Mouse (Mus musculus) kidney, embryonic 14.5 days (tissue): ENCODE data around the gene Dab1. TPM values are rescaled to one million over a fixed set of nuclear protein-coding genes. Genes with fewer than 3 reads are reported as not detected.

ENCODE experiments used
- ATAC-seq: fragments of 200-750 bp; cut with Nextera tagmentation; 2 replicates; pipeline ENCODE4 v1.8.0; 2017; ENCODE audit warnings: moderate number of reproducible peaks, mild to moderate bottlenecking, moderate TSS enrichment, moderate library complexity; ENCODE audit not compliant: low FRiP score, low TSS enrichment
- H3K27ac ChIP-seq: fragments of 300-500 bp; sonication (generic); 2 replicates; pipeline ENCODE4 v1.5.1; 2014; ENCODE audit warnings: low read depth, mild to moderate bottlenecking, low read length, moderate library complexity, mixed read lengths
- H3K27me3 ChIP-seq: fragments of 300-500 bp; sonication (generic); 2 replicates; pipeline ENCODE4 v1.6.1; 2014; ENCODE audit warnings: mild to moderate bottlenecking, low read length; ENCODE audit not compliant: control insufficient read depth, insufficient read depth
- H3K36me3 ChIP-seq: fragments of 300-500 bp; sonication (generic); 2 replicates; pipeline ENCODE4 v1.6.1; 2014; ENCODE audit warnings: low read length, mixed read lengths; ENCODE audit not compliant: control insufficient read depth, insufficient read depth
- H3K4me1 ChIP-seq: fragments of 300-500 bp; sonication (generic); 2 replicates; pipeline ENCODE4 v1.6.1; 2014; ENCODE audit warnings: low read length, mixed read lengths; ENCODE audit not compliant: control insufficient read depth, insufficient read depth
- H3K4me2 ChIP-seq: fragments of 300-500 bp; sonication (generic); replicated peaks from 2 replicates; pipeline ENCODE4 v1.6.1; 2014; ENCODE audit warnings: low read depth, mild to moderate bottlenecking, low read length
- H3K4me3 ChIP-seq: fragments of 300-500 bp; sonication (generic); 2 replicates; pipeline ENCODE4 v1.5.1; 2014; ENCODE audit warnings: mild to moderate bottlenecking, low read length
- H3K9ac ChIP-seq: fragments of 300-500 bp; sonication (generic); 2 replicates; pipeline ENCODE4 v1.6.1; 2014; ENCODE audit warnings: low read depth, mild to moderate bottlenecking, low read length, moderate library complexity
- H3K9me3 ChIP-seq: fragments of 300-500 bp; sonication (generic); 2 replicates; pipeline ENCODE4 v1.6.1; 2016; ENCODE audit warnings: low read length; ENCODE audit not compliant: control insufficient read depth
- WGBS: fragments of 180-500 bp; shearing (Covaris S2); extraction: QIAGEN DNeasy Blood & Tissue Kit; methylation state at CpG from one replicate; pipeline ENCODE4 v1.1.7; 2014; 5-methylcytosine and 5-hydroxymethylcytosine counted together
- polyA plus RNA-seq: library from polyadenylated mRNA; unstranded; fragments of >200 nt; fragmentation: Nextera tagmentation; extraction: Ambion mirVana; gene quantifications from 2 replicates; pipeline ENCODE4 v1.2.1, GENCODE M21; 2014

Dab1 gene
- polyA plus RNA-seq, 1 experiment from 2014 or later = 17.9 TPM

DNA sequence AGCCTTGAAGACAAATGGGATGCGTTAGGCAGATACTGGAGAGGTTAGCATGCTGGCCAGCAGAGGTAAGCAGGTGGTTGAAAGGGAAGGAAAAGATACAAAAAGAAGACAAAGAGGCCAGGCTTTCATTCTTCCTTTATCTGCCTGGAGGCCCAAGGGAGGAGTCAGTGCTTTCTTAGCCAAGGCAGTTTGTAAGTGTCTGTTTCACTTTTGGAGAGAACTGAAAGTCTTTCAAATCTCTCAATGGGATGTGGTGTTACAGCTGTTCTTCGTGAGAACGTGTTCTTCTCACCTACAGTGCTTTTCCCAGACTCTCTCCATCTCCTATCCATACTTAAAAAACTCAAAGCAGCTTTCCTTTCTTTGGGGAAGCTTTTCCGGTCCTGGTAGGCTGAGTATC lies 94.8 kb downstream of the Dab1 start:
- ATAC-seq = no peak
- H3K27me3 ChIP-seq = no peaks in the 10 kb centered on the region
- no peak overlapping the region for H3K9ac ChIP-seq
- WGBS = 88% methylated on average over 4 of the region's 4 CpGs
- H3K27ac ChIP-seq = no peak overlapping the region
- H3K4me1 ChIP-seq = no peaks in the 10 kb centered on the region
- H3K4me2 ChIP-seq = no peak overlapping the region
- H3K36me3 ChIP-seq = no peaks in the 10 kb centered on the region
- no peak overlapping the region for H3K4me3 ChIP-seq
- no peaks in the 10 kb centered on the region for H3K9me3 ChIP-seq

DNA sequence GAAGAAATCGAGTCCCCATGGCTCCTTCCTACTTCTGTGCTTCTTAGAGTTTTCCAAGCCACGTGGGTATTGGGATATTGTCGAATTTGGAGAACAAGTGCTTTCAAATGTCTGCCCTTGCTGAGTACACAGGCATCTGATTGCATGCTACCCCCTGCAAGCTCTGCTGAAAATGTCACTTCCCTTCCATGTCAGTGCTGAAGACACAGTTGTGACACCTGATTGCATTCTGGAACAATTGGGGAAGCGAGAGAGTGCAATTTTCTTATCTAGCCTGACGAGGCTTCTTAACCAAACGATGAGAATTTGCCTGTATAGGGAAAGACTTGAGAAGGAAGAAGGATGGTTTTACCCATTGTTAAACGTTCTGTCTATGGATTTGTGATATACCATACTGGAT lies 95.8 kb downstream of the Dab1 start:
- no peak overlapping the region for H3K27ac ChIP-seq
- 85% methylated on average over 7 of the region's 7 CpGs for WGBS
- H3K36me3 ChIP-seq = no peaks in the 10 kb centered on the region
- no peaks in the 10 kb centered on the region for H3K9me3 ChIP-seq
- no peak for ATAC-seq
- no peak overlapping the region for H3K4me3 ChIP-seq
- H3K27me3 ChIP-seq = no peaks in the 10 kb centered on the region
- no peak overlapping the region for H3K4me2 ChIP-seq
- H3K4me1 ChIP-seq = no peaks in the 10 kb centered on the region
- no peak overlapping the region for H3K9ac ChIP-seq

DNA sequence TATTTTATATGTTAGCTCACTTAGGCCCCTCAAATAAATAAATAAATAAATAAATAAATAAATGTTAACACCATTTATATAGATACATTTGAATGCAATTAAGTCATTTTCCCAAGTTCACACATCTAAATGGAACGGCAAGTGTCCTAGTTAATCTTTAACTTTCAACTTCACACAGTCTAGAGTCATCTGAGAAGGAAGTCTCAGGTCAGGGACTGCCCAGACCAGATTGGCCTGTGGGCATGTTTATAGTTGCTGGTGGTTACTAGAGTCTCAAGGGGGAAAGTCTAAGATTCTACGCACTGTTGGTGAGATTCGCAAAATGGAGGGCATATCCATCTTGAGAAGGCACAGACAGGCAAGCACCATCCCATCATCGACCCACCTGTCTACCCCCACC lies 96.4 kb downstream of the Dab1 start:
- no peak overlapping the region for H3K4me3 ChIP-seq
- no peak overlapping the region for H3K4me2 ChIP-seq
- 77% methylated on average over 4 of the region's 4 CpGs for WGBS
- H3K27ac ChIP-seq = no peak overlapping the region
- no peaks in the 10 kb centered on the region for H3K36me3 ChIP-seq
- H3K9ac ChIP-seq = no peak overlapping the region
- H3K27me3 ChIP-seq = no peaks in the 10 kb centered on the region
- H3K4me1 ChIP-seq = no peaks in the 10 kb centered on the region
- ATAC-seq = no peak
- H3K9me3 ChIP-seq = no peaks in the 10 kb centered on the region

DNA sequence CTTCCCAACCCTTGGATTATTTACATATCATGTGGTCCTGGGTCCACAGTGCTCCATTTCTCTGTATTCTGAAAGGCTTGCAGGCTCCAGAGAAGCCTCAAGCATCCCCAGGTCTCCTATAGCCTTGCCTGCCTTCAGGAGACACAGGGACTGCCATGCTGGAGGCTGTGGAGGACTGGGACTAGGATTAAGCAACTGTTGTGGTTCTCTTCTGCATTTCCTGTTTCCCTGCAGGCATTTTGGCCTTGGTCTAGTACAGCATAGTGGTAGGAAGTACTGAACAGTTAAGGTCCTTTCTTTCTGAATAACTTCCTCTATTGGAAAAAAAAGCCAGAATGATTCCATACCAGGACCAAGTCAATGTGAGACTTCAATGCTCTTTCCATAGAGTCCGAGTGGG lies 103.6 kb downstream of the Dab1 start:
- no peaks in the 10 kb centered on the region for H3K4me1 ChIP-seq
- WGBS = 93% methylated on average over 1 of the region's 1 CpGs
- H3K9ac ChIP-seq = no peak overlapping the region
- no peak overlapping the region for H3K27ac ChIP-seq
- no peaks in the 10 kb centered on the region for H3K36me3 ChIP-seq
- no peaks in the 10 kb centered on the region for H3K9me3 ChIP-seq
- no peak for ATAC-seq
- no peak overlapping the region for H3K4me3 ChIP-seq
- H3K4me2 ChIP-seq = no peak overlapping the region
- H3K27me3 ChIP-seq = no peaks in the 10 kb centered on the region

DNA sequence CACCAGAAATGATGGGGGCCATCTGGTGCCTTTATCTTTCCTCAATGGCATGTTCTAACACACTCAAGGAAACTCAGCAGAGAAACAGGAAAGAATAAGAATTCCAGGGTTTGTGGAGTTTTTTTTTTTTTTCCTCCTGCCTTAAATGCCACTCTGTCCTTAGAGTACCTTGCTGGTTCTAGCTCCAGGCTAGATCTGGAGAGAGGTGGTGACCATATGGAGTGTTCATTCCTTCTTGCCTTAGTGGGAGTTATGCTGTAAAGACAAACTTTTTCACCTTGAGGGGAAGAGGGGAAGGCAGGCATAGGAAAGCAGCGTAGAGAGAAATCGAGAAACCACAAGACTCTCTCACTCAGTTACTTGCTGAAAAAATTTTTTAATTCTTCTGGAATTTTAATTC lies 107.3 kb downstream of the Dab1 start:
- no peak overlapping the region for H3K27ac ChIP-seq
- no peak overlapping the region for H3K9ac ChIP-seq
- 97% methylated on average over 2 of the region's 2 CpGs for WGBS
- no peak overlapping the region for H3K4me3 ChIP-seq
- H3K4me2 ChIP-seq = no peak overlapping the region
- H3K4me1 ChIP-seq = no peaks in the 10 kb centered on the region
- H3K9me3 ChIP-seq = no peaks in the 10 kb centered on the region
- no peaks in the 10 kb centered on the region for H3K36me3 ChIP-seq
- H3K27me3 ChIP-seq = no peaks in the 10 kb centered on the region
- no peak for ATAC-seq

DNA sequence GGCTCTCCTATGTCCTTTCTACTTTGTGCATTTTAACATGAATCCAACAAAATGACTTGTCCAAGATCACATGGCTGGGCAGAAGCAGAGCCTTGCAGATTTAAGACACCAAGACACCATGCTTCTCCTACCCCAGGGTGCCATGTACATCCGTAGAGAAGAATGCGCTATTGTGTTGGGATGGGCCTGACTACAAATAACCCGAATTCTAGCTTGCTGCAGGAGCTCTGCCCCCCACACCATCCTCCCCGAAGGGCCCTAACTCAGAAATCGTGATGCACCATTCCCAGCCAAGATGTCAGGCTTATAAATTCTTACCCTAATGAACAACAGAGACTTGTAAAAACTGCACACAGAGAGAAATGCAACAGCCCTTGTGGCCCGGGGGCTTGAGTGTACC lies 118.0 kb downstream of the Dab1 start:
- no peaks in the 10 kb centered on the region for H3K4me1 ChIP-seq
- 54% methylated on average over 6 of the region's 6 CpGs for WGBS
- H3K4me3 ChIP-seq = no peak overlapping the region
- H3K36me3 ChIP-seq = no peaks in the 10 kb centered on the region
- no peak overlapping the region for H3K9ac ChIP-seq
- no peak overlapping the region for H3K27ac ChIP-seq
- no peaks in the 10 kb centered on the region for H3K27me3 ChIP-seq
- H3K4me2 ChIP-seq = no peak overlapping the region
- ATAC-seq = no peak
- H3K9me3 ChIP-seq = no peaks in the 10 kb centered on the region

DNA sequence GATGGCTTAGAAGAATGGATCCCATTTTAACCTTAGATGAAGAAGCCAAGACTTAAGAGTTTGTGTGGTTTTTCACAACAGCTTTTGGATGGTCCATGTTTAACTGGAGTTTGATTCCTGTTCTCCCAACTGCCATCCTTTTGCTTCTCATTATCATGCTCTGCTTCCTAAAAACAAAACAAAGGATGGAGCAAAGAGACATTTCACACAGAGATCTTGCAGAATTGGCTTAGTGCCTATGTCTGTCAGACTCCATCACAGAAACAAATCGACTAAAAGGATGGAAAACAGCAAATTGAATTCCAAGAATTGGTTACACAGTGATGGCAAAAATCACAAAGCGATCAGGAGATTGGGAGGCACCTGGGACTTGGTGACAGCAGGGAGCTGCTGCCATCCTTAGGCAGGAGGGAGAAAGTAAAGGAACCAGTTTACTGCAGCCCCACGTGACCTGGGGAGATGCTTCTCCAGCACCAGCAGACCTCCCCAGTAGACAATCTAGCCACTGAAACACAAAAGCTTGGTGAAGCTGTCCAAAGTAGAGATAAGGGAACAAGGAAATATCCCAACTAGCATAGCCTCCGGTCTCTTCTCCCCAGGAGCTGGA lies 132.2 kb downstream of the Dab1 start:
- Histone ChIP-seq H3K27ac (no peak overlapping the region), H3K4me2 (no peak overlapping the region), H3K27me3 (no peaks in the 10 kb centered on the region), H3K4me1 (no peaks in the 10 kb centered on the region), H3K4me3 (no peak overlapping the region), H3K9me3 (no peaks in the 10 kb centered on the region), H3K9ac (no peak overlapping the region), H3K36me3 (no peaks in the 10 kb centered on the region)
- 65% methylated on average over 4 of the region's 4 CpGs for WGBS
- no peak for ATAC-seq

DNA sequence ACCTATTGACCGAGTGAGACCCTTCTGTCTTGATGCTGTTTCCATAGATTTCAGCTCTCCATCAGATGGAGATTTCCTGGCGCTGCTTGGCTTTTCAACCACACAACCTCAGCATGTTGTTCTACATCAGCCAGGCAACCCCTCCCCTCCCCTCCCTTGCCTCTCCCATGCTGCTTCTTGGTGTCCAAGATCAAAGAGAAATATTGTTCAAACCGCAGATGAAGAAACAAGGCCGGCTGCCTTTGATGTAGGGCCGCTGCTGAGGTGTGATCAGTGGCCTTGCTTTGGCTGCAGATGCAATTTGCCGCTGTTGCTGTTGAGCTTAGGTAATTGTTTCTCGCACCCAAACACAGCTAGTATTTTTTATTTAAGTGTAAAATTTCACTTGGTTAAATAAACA lies 135.4 kb downstream of the Dab1 start:
- no peak for ATAC-seq
- 39% methylated on average over 7 of the region's 7 CpGs for WGBS

DNA sequence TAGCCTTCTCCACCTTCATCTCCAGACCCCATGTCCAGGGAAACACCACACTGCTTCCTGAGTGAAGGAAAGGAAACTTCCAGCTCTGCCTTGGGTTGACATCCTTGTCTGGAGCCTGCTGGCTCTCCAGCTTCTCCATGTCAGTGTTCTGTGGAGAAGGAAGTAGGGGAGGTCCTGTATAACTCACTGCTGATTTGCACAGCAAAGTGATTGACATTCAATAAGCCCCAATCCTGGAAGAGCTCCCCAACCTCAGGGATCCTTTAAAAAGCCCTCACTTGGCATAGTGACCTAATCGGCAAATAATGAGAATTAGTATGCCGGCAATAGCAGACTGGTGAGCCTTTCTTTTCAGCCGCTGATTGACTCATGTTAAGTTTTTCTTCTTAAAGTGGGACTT lies 138.1 kb downstream of the Dab1 start:
- WGBS = 71% methylated on average over 3 of the region's 3 CpGs
- H3K4me1 ChIP-seq = no peaks in the 10 kb centered on the region
- H3K27ac ChIP-seq = no peak overlapping the region

More for the DNA sequence above, 135.4 kb downstream of the Dab1 start:
- Histone ChIP-seq H3K4me3 (no peak overlapping the region), H3K9ac (no peak overlapping the region), H3K4me1 (no peaks in the 10 kb centered on the region), H3K27me3 (no peaks in the 10 kb centered on the region), H3K36me3 (no peaks in the 10 kb centered on the region), H3K9me3 (no peaks in the 10 kb centered on the region), H3K27ac (no peak overlapping the region), H3K4me2 (no peak overlapping the region)

More for the DNA sequence above, 138.1 kb downstream of the Dab1 start:
- H3K9ac ChIP-seq = no peak overlapping the region
- no peak for ATAC-seq
- no peaks in the 10 kb centered on the region for H3K9me3 ChIP-seq
- no peak overlapping the region for H3K4me2 ChIP-seq
- H3K36me3 ChIP-seq = no peaks in the 10 kb centered on the region
- H3K4me3 ChIP-seq = no peak overlapping the region
- H3K27me3 ChIP-seq = no peaks in the 10 kb centered on the region
